Mouse (Mus musculus) liver, postnatal 0 days (tissue): ENCODE measurements around the gene Zfp628. TPM values are rescaled to one million over a fixed set of nuclear protein-coding genes. Genes with fewer than 3 reads are reported as not detected.

Experiments used
- ATAC-seq: fragments of 200-750 bp; cut with Nextera tagmentation; 2 replicates; pipeline ENCODE4 v1.8.0; 2017; ENCODE audit warnings: mild to moderate bottlenecking, moderate library complexity
- DNase-seq: peaks from one replicate; pipeline ENCODE4 v3.0.0-alpha.2; 2016
- H3K27ac ChIP-seq: fragments of 300-500 bp; sonication (generic); 2 replicates; pipeline ENCODE4 v1.5.1; 2014; ENCODE audit warnings: antibody characterized with exemption, moderate library complexity, mild to moderate bottlenecking, low read depth
- H3K27me3 ChIP-seq: fragments of 300-500 bp; sonication (generic); 2 replicates; pipeline ENCODE4 v1.6.1; 2014; ENCODE audit warnings: low read length, control low read depth, mixed read lengths; ENCODE audit not compliant: insufficient read depth
- H3K36me3 ChIP-seq: fragments of 300-500 bp; sonication (generic); replicated peaks from 2 replicates; pipeline ENCODE4 v1.6.1; 2014; ENCODE audit warnings: mild to moderate bottlenecking, control low read depth, low read length, moderate library complexity, mixed read lengths; ENCODE audit not compliant: insufficient read depth
- H3K4me1 ChIP-seq: fragments of 300-500 bp; sonication (generic); 2 replicates; pipeline ENCODE4 v1.6.1; 2014; ENCODE audit warnings: antibody characterized with exemption, mild to moderate bottlenecking, control low read depth; ENCODE audit not compliant: insufficient read depth
- H3K4me2 ChIP-seq: fragments of 300-500 bp; sonication (generic); 2 replicates; pipeline ENCODE4 v1.6.1; 2014; ENCODE audit warnings: low read depth, mild to moderate bottlenecking, low read length, moderate library complexity, mixed read lengths
- H3K4me3 ChIP-seq: fragments of 300-500 bp; sonication (generic); 2 replicates; pipeline ENCODE4 v1.5.1; 2014; ENCODE audit warnings: low read depth, low read length
- H3K9ac ChIP-seq: fragments of 300-500 bp; sonication (generic); replicated peaks from 2 replicates; pipeline ENCODE4 v1.6.1; 2014; ENCODE audit warnings: mild to moderate bottlenecking, moderate library complexity
- H3K9me3 ChIP-seq: fragments of 300-500 bp; sonication (generic); 2 replicates; pipeline ENCODE4 v1.6.1; 2016; ENCODE audit warnings: mild to moderate bottlenecking, control low read depth, low read length, mixed read lengths
- CTCF ChIP-seq: sonication (generic); IDR thresholded peaks from 2 replicates; pipeline ENCODE4 v1.5.1; 2016; ENCODE audit warnings: antibody characterized with exemption, low read depth
- EP300 ChIP-seq: IDR thresholded peaks from 2 replicates; pipeline ENCODE4 v1.6.1; 2016; ENCODE audit warnings: antibody characterized with exemption, low read depth, mild to moderate bottlenecking
- WGBS: fragments of 180-500 bp; shearing (Covaris S2); extraction: QIAGEN DNeasy Blood & Tissue Kit; methylation state at CpG from one replicate; pipeline ENCODE4 v1.1.7; 2014; ENCODE audit not compliant: insufficient replicate concordance; 5-methylcytosine and 5-hydroxymethylcytosine counted together
- polyA plus RNA-seq: library from polyadenylated mRNA; unstranded; fragments of >200 nt; fragmentation: Nextera tagmentation; extraction: Ambion mirVana; gene quantifications from 2 replicates; pipeline ENCODE4 v1.2.1, GENCODE M21; 2015

Gene Zfp628
- polyA plus RNA-seq, 1 experiment from 2014 or later, result 1.0 TPM

DNA sequence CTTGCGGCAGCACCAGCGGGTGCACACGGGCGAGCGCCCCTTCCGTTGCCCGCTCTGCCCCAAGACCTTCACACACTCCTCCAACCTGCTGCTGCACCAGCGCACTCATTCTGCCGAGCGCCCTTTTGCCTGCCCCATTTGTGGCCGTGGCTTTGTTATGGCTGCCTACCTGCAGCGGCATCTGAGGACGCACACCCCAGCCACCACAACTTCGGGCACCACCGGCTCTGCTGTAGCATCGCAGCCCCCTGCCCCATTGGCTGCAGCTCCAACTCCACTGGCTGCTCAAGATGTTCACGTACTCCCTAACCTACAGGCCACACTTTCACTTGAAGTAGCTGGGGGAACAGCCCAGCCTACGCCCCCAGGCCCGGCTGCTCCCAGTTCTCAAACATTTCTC, 5.5 kb downstream of the Zfp628 start:
- TF ChIP-seq CTCF (no peak), EP300 (no peak)
- Histone ChIP-seq H3K4me1 (peaks cover 30% of the 10 kb centered on the region), H3K9me3 (no peaks in the 10 kb centered on the region), H3K4me3 (no peak overlapping the region), H3K4me2 (no peak overlapping the region), H3K9ac (no peak overlapping the region), H3K27me3 (peaks cover 23% of the 10 kb centered on the region), H3K36me3 (peaks cover 26% of the 10 kb centered on the region), H3K27ac (no peak overlapping the region)
- 86% methylated on average over 19 of the region's 19 CpGs for WGBS
- DNase-seq (no peak), ATAC-seq (no peak)

DNA sequence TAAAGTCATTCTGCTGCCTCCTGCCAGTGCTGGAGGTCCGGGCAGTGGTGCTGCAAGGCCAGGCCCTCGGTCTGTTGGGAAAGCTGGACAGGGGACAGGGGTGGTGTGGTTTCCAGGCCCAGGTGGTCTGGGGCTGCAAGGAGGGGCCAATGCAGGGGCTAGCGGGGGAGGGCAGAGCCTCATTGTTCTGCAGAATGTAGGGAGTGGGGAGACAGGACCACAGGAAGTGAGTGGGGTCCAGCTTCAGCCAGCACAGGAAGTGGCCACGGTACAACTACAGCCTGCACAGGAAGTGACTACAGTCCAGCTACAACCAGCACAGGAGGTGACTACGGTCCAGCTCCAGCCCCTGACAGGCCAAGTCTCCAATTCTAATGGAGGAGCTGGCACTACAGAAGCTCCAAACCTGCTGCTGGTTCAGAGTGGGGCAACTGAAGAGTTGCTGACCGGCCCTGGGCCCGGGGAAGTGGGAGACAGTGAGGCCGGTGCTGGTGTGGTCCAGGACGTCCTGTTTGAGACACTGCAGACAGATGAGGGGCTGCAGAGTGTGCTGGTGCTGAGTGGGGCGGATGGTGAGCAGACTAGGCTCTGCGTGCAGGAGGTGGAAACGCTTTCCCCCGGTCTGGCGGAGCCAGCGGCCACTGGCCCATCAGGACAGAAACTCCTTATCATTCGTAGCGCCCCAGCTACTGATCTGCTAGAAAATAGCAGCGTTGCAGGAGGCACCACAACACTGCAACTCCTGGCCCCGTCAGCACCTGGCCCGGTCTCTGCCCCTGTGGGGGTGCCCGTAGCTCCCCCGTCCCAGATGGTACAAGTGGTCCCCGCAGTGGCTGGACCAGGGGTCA, 6.2 kb downstream of the Zfp628 start:
- H3K27me3 ChIP-seq, result peaks cover 23% of the 10 kb centered on the region
- 0 out of 2 replicates have a peak overlapping the region, but pooled peaks have one; percentile 26 for H3K9ac ChIP-seq
- H3K9me3 ChIP-seq, result no peaks in the 10 kb centered on the region
- H3K4me1 ChIP-seq, result peaks cover 24% of the 10 kb centered on the region
- DNase-seq (no peak), ATAC-seq (peak; percentile 26)
- TF ChIP-seq CTCF (no peak), EP300 (no peak)
- H3K27ac ChIP-seq, result no peak overlapping the region; the same call in 1 of the 2 replicates
- no peak overlapping the region for H3K4me3 ChIP-seq
- 39% methylated on average over 23 of the region's 23 CpGs for WGBS
- 0 out of 2 replicates have a peak overlapping the region, but pooled peaks have one; percentile 29 for H3K4me2 ChIP-seq
- H3K36me3 ChIP-seq, result peaks cover 26% of the 10 kb centered on the region

GRCm38 (mm10) chr7:4921824-4922482, 6.9 kb downstream of the Zfp628 start, which contains the start of gene Nat14:
Gene Nat14 (plus strand): TSS chr7:4922028.
- Histone ChIP-seq H3K27me3 (peaks cover 23% of the 10 kb centered on the region), H3K4me2 (peak within 1 kb of the TSS; percentile 55), H3K36me3 (peaks cover 26% of the 10 kb centered on the region), H3K27ac (no peak within 1 kb of the TSS; the same call in 1 of the 2 replicates), H3K9ac (0 out of 2 replicates have a peak within 1 kb of the TSS, but pooled peaks have one; percentile 26), H3K9me3 (no peaks in the 10 kb centered on the region), H3K4me3 (no peak within 1 kb of the TSS; the same call in 1 of the 2 replicates), H3K4me1 (peaks cover 16% of the 10 kb centered on the region)
- no peak for TF ChIP-seq CTCF
- no peak for TF ChIP-seq EP300
- no peak for DNase-seq
- no peak for ATAC-seq
- 32% methylated on average over 8 of the region's 8 CpGs for whole genome bisulfite sequencing

DNA sequence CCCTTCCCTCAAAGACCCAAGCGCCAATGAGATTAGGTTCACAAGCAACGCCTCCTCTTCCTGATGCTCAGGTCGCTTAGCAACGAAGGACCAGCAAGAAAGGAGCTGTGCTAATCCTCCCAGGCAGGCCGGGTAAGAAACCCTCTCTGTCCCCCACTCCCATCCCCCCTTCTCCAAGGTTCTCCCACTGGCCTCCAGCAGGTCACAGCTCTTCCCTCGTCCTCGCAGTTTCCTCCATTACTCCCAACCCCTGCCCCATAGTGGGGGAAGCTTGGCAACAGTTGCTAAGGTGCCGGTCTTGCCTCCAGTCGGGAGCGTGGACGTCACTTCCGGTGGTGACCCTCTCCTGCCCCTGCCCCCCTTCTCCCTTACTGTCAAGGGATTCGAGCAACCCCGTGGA, 7.5 kb downstream of the Zfp628 start:
- under 1% methylated on average over 14 of the region's 14 CpGs for WGBS
- peaks cover 23% of the 10 kb centered on the region for H3K27me3 ChIP-seq
- DNase-seq, result no peak
- H3K4me3 ChIP-seq, result no peak overlapping the region; the same call in 1 of the 2 replicates
- peak overlapping the region; percentile 55 for H3K4me2 ChIP-seq
- peaks cover 25% of the 10 kb centered on the region for H3K36me3 ChIP-seq
- peaks cover 15% of the 10 kb centered on the region for H3K4me1 ChIP-seq
- H3K27ac ChIP-seq, result no peak overlapping the region
- ATAC-seq, result peak; percentile 17; the same call in 1 of the 2 replicates
- no peaks in the 10 kb centered on the region for H3K9me3 ChIP-seq
- TF ChIP-seq CTCF (no peak), EP300 (no peak)
- H3K9ac ChIP-seq, result no peak overlapping the region

- Histone ChIP-seq H3K27ac (no peak overlapping the region), H3K9me3 (no peaks in the 10 kb centered on the region), H3K4me3 (no peak overlapping the region; the same call in 1 of the 2 replicates), H3K4me1 (peaks cover 15% of the 10 kb centered on the region), H3K27me3 (peaks cover 23% of the 10 kb centered on the region), H3K4me2 (peak overlapping the region; percentile 55), H3K9ac (no peak overlapping the region), H3K36me3 (peaks cover 20% of the 10 kb centered on the region)
- DNase-seq (no peak), ATAC-seq (no peak)
- WGBS, result 3% methylated on average over 14 of the region's 14 CpGs
- TF ChIP-seq CTCF (peak; percentile 31; the same call in 1 of the 2 replicates), EP300 (no peak)
Measured at GRCm38 (mm10) chr7:4922931-4923565, 8.0 kb downstream of the Zfp628 start.
